Mouse (Mus musculus) brown adipose tissue, adult 24 weeks (tissue): Measurements from ENCODE around the gene Ydjc. TPM values are rescaled to one million over a fixed set of nuclear protein-coding genes. Genes with fewer than 3 reads are reported as not detected.
A peak's percentile ranks its signal among the peaks of the same experiment; 100 is the strongest.

Experiments used
- H3K27ac ChIP-seq: fragments of 200-500 bp; replicated peaks from 2 replicates; pipeline ENCODE4 v1.5.1; 2012; ENCODE audit warnings: low read depth, mild to moderate bottlenecking, low read length
- H3K4me1 ChIP-seq: fragments of 200-500 bp; 2 replicates; pipeline ENCODE4 v1.6.1; 2012; ENCODE audit warnings: low read length, mixed read lengths; ENCODE audit not compliant: control insufficient read depth, insufficient read depth, insufficient read length
- H3K4me3 ChIP-seq: fragments of 200-500 bp; 2 replicates; pipeline ENCODE4 v1.5.1; 2012; ENCODE audit warnings: low read depth, mild to moderate bottlenecking, low read length, moderate library complexity; ENCODE audit not compliant: insufficient read depth
- polyA plus RNA-seq: library from polyadenylated mRNA; stranded (reverse); fragments of >200 nt; gene quantifications from 2 replicates; pipeline ENCODE4 v1.2.4, GENCODE M21; 2012; ENCODE audit not compliant: missing spikeins, insufficient read depth, insufficient read length

Gene Ydjc
- not detected in 2 replicates for polyA plus RNA-seq

- no peak within 1 kb of the TSS for H3K4me3 ChIP-seq
- no peak within 1 kb of the TSS for H3K27ac ChIP-seq
- H3K4me1 ChIP-seq, result peaks cover 3% of the 10 kb centered on the region; the same call in 1 of the 2 replicates
Observed at GRCm38 (mm10) chr16:17144339-17144738, at the start of gene Ydjc. Gene Ydjc, plus strand, starts transcription at chr16:17144621.

GRCm38 (mm10) chr16:17096938-17097337, 47.5 kb upstream of the Ydjc start:
- no peaks in the 10 kb centered on the region for H3K4me1 ChIP-seq
- no peak overlapping the region for H3K27ac ChIP-seq
- H3K4me3 ChIP-seq, result no peak overlapping the region

- Histone ChIP-seq H3K4me3 (no peak overlapping the region), H3K27ac (no peak overlapping the region), H3K4me1 (no peaks in the 10 kb centered on the region; the same call in 1 of the 2 replicates)
Observed at GRCm38 (mm10) chr16:17102630-17103220, 41.7 kb upstream of the Ydjc start.

- Histone ChIP-seq H3K4me1 (no peaks in the 10 kb centered on the region; the same call in 1 of the 2 replicates), H3K27ac (no peak overlapping the region), H3K4me3 (no peak overlapping the region)
Observed at GRCm38 (mm10) chr16:17104600-17104999, 39.8 kb upstream of the Ydjc start.

GRCm38 (mm10) chr16:17110771-17111743, 33.4 kb upstream of the Ydjc start, which contains the start of gene Ppil2:
Gene Ppil2, minus strand, starts transcription at chr16:17111257.
- Histone ChIP-seq H3K27ac (peak within 1 kb of the TSS; percentile 72), H3K4me1 (0 out of 2 replicates have a peak, but pooled peaks cover 3% of the 10 kb centered on the region), H3K4me3 (peak within 1 kb of the TSS; percentile 94)

GRCm38 (mm10) chr16:17117309-17117799, 27.1 kb upstream of the Ydjc start:
- Histone ChIP-seq H3K27ac (no peak overlapping the region), H3K4me1 (no peaks in the 10 kb centered on the region), H3K4me3 (no peak overlapping the region)

GRCm38 (mm10) chr16:17121569-17121968, 22.9 kb upstream of the Ydjc start:
- Histone ChIP-seq H3K4me3 (no peak overlapping the region), H3K27ac (no peak overlapping the region)

GRCm38 (mm10) chr16:17124119-17124870, 20.1 kb upstream of the Ydjc start:
- H3K4me3 ChIP-seq, result 0 out of 2 replicates have a peak overlapping the region, but pooled peaks have one; percentile 5
- no peak overlapping the region for H3K27ac ChIP-seq
- no peaks in the 10 kb centered on the region for H3K4me1 ChIP-seq

More at GRCm38 (mm10) chr16:17121569-17121968, 22.9 kb upstream of the Ydjc start:
- H3K4me1 ChIP-seq, result no peaks in the 10 kb centered on the region

- Histone ChIP-seq H3K4me3 (0 out of 2 replicates have a peak within 1 kb of the TSS, but pooled peaks have one; percentile 19), H3K27ac (no peak within 1 kb of the TSS), H3K4me1 (no peaks in the 10 kb centered on the region)
Observed at GRCm38 (mm10) chr16:17124871-17125520, 19.4 kb upstream of the Ydjc start, which contains the start of gene 2610318N02Rik. Gene 2610318N02Rik, minus strand, starts transcription at chr16:17125167.

GRCm38 (mm10) chr16:17127292-17127691, 17.1 kb upstream of the Ydjc start:
- H3K4me3 ChIP-seq, result no peak overlapping the region
- no peaks in the 10 kb centered on the region for H3K4me1 ChIP-seq
- no peak overlapping the region for H3K27ac ChIP-seq

- no peaks in the 10 kb centered on the region for H3K4me1 ChIP-seq
- H3K4me3 ChIP-seq, result peak overlapping the region; percentile 96
- H3K27ac ChIP-seq, result no peak overlapping the region
Observed at GRCm38 (mm10) chr16:17131191-17132088, 13.0 kb upstream of the Ydjc start.

- Histone ChIP-seq H3K4me3 (peak within 1 kb of the TSS; percentile 96), H3K27ac (no peak within 1 kb of the TSS), H3K4me1 (no peaks in the 10 kb centered on the region)
Observed at GRCm38 (mm10) chr16:17132089-17132905, 12.1 kb upstream of the Ydjc start, which contains the start of gene Sdf2l1. Gene Sdf2l1, minus strand, starts transcription at chr16:17132383.

- Histone ChIP-seq H3K4me1 (no peaks in the 10 kb centered on the region), H3K27ac (no peak overlapping the region), H3K4me3 (no peak overlapping the region)
Observed at GRCm38 (mm10) chr16:17132906-17133200, 11.6 kb upstream of the Ydjc start.
